Mouse (Mus musculus) skeletal muscle tissue, adult 2 months (tissue): ENCODE measurements around the gene Dnah5.

Experiments used
- DNase-seq: peaks from one replicate; pipeline ENCODE4 v3.0.0-alpha.2; 2012; ENCODE audit warnings: low read depth, low spot score

The Dnah5 gene

DNA sequence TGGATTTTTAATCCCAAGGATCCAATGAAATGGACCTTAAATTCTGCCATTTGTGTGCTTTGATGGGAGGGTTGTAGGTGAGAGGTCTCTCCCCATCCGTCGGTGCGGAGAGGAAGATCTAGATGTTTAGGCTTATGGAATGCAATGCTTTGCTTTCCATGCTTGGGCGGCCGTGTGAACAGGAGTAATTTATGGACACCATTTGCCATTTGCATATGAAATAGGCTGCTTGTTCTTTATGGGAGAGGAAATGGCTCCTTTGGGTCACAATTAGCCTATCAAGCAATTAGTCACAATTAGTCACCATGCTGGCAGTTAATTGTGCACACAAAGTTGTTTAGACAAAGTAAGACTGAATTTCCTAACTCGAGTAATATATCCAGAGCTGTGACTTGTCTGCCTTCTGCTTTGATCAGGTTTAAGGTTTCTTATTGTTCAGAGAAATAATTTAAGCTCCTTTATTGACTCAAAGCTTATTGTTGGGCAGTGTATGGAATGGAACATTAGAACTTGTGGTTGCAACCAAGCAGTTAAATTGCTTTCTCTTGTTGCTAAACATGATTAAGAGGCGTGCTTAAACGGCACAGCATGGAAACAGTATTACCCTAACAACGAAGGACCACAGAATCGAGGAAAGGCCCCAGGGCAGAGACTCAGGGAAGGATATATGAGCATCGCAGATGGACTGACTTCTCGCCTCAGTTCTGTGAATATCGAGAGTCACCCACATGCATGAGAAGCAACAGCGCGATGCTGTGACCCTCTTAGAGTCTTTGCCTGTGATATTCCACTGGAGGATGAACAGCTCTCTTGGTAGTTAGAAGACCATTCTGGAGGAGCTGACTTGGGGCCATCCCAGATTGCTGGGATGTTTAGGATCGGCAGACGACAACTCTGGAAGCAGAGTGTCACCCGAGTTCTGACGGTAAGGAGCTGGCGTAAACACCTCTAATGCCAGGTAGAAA lies at the start of gene Dnah5:
Dnah5 (plus strand) TSS at position 642 of the 965 bp plus-strand sequence.
- DNase-seq: no peak

DNA sequence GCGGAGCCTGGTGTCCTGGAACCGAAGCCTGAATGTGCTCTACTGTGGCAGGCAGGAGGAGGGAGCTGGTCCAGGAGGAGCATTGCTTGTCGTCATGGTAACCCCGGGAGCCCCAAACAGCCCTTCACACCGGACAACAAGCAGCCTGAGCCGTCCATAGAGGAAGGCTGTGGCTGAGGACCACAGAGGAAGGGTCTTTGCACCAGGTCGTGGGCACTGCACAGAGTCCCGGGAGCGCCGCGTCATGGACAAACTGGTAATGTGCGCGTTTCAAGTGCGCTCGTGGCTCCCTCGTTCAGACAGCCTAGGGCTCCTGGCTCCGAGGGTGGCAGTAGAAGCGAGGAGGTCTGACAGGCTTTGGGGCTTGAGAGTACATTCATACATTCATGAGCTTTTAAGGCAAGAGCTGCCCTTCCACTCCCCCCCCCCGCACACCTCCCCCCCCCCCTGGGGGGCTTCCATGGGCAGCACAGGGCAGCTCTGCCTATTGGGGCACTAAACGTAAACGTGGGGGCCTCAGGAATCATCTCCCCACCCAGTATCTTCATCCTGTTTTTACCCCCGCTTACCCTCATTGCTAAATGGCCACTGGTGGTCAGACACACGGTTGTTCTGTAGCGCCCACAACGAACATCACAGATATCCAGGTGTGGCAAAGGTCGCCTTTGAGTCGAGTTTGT lies 48.6 kb upstream of the Dnah5 start:
- no peak for DNase-seq

DNA sequence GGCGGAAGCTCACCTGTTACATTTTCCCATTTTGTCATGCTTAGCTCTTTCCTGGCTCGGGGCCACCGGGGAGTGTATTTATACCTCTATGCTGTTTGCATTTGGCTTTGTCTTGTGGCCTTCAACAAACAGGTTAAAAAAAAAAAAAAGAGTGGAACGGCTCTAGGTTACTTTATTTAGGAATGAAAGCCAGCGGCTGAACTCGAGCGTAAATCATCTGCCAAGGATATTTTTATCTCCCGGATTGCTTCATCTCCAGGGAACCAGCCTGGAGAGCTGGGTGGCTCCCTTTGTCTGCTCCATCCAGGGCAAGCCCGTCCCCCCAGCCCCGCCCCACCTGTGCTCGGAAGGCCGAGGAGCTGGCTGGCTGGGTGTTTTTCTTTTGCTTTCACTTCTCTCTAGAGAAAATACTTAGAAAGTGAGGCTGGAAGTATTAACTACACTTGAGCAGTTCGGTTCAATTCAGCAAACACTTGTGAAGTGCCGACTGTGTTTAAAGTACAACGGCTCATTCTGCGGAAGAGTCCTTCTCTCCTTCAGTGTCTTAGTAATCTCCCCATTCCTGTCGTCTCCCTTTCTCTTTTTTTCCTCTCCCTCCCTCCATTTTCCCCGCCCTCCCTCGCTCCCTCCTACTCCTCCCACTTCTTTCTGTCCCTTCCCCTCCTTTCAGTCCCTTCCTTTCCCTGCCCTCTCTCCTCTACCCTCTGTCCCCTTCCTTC lies 44.6 kb upstream of the Dnah5 start:
- DNase-seq: peak; percentile 52

DNA sequence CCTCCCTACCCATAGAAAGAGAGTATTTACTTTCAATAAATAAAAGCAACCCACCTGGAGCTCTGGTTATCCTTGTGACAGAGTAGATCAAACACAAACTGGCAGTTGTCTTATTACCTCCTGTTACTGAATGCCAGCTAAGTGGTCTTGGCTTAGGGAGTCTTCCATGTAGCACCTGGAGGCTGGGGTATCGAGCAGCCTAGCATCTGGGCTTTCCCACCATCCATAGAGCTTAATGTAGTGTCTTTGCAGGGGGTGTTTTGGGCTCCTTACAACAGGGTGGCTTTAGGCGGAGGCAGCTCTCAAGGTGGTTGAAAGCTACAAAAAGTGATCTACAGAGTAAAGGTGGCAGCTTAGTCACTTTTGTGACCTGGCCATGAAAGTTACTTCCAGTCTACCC lies 41.3 kb upstream of the Dnah5 start:
- no peak for DNase-seq

GRCm38 (mm10) chr15:28165234-28165633 lies 38.3 kb upstream of the Dnah5 start:
- no peak for DNase-seq

DNA sequence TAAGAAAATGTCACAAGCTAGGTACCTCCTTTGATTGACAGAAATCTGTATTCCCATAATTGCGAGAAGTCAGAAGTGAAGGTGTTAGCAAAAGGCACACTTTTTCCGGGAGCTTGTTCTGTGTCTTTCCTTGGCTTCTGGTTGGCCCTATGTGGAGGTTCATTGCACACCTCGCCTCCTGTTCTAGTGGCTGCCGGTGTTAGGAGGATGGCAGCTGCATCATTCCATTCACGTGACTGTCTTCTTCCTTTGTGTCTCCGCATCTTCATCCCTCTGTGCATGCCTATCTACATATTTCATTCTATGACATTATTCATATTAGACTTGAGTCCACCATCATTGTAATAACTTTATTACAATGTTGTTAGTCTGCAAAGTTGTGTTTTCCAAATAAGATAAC lies 37.5 kb upstream of the Dnah5 start:
- no peak for DNase-seq

DNA sequence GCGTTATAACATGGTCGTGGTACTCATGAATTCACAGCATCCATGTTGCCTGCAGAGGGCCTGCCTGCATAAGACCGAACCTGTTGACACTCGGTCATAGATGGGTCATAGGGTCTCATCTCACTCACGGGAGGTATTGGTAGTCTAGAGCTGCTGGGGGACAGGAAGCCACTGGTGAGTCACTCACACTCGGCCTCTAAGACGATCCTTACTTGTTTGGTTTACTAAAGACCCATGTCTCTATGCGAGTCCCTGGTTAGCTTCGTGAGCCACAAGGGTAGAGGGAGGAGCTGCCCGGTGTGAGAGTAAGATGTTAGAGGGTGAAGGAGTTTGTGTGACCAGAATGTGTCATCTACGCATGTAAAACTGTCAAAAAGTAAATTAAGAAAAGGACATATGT lies 24.6 kb upstream of the Dnah5 start:
- no peak for DNase-seq

DNA sequence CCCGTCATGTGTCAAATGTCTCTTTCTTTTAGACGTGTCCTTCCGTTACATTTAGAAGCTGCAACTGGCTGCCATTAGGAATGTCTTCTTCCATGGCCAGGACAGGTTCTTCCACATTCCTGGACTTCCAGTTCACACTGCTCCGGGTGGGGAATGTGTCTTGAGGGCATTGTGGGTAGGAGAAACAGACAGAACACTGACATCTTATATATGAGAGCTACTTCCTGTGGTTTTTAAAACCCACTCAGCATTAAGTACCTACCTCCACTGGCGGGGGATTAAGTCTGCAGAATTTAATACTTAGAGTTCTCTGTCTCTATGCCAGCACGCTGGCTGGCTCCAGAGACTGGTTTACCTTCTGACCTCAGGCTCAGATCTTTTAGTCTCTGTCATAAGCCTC lies 24.0 kb upstream of the Dnah5 start:
- no peak for DNase-seq

DNA sequence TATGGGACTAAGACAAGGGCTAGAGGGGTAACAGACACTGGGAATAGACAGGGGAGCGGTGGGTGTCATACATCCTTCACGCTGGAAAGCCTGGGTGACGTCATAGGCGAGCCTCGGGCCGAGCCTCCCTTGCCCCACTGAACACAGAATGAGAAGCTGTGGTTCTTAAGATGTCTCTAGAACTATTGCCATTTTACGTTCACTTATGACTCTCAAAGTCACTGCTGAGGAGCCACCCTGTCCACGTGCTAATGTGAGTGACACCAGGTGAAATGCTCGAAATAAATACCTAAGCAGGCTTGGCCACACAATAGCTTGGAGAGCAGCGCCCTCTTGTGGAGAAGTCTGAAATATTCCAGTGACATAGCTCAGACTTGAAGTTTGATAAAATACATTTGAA lies 21.7 kb upstream of the Dnah5 start:
- peak; percentile 47 for DNase-seq

- no peak for DNase-seq
These were observed 21.0 kb upstream of the Dnah5 start for GRCm38 (mm10) chr15:28182567-28182966.

- DNase-seq: peak; percentile 10
These were observed 15.8 kb upstream of the Dnah5 start for GRCm38 (mm10) chr15:28187472-28188360.

GRCm38 (mm10) chr15:28188361-28189011 lies 15.1 kb upstream of the Dnah5 start:
- DNase-seq: no peak

- DNase-seq: no peak
These were observed 13.9 kb upstream of the Dnah5 start for GRCm38 (mm10) chr15:28189668-28190067.

DNA sequence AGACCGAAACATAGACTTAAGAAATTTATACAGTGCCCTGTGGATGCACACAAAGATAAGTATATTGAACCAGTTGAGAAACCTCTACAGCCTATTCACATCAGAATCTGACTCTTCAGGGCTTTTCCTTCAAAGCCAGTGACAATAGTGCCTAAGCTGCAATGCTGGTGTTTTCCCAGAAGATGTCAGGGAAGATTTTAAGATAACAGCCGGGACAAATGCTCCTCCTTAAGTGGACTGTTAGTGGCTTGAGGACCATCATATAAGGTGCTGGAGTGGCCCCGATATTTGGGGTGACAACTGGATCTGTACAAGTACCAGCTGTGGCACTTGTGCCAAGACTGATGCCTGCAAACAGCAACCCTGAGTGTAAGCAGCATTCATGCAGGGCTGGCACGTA lies 4.9 kb upstream of the Dnah5 start:
- DNase-seq: no peak

GRCm38 (mm10) chr15:28204626-28205025 lies 1.1 kb downstream of the Dnah5 start:
- DNase-seq: no peak

GRCm38 (mm10) chr15:28207545-28207944 lies 4.0 kb downstream of the Dnah5 start:
- DNase-seq: no peak

DNA sequence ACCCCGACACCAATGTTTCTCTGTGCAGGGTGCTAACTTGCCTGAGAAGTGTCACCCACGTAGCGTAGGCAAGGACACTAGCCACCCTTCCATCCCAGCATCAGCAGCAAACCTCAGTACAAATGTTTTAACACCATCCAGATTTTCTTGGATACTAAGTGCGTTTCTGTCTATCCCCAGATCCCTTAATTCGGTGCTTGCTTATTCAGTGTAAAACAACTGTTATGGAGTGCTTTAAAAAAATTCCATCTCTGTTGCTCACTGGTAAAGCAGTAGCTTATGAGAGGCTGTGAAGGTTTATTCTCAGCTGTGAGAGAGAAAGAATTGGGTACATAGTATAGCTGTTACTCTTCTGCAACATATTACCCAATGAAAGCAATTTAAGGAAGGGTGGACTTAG lies 9.5 kb downstream of the Dnah5 start:
- no peak for DNase-seq

DNA sequence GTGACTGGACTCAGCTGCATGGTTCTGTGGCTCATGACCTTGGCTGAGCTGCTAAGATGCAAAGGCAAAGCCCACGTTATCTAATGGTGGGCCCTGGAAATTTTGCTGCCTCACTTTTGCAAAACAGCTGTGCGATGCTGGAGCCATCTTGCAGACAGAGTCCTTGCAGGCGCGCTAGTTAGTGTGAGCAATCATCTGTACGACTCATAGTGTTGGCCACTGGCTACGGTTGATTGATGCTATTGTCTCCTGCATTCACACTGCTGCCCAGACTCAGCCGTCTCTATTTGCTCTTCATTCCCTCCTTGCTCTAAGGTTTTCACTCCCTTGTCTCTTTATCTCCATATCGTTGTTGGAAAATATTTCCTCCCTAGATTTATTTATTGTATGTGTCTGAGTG lies 12.8 kb downstream of the Dnah5 start:
- DNase-seq: no peak

DNA sequence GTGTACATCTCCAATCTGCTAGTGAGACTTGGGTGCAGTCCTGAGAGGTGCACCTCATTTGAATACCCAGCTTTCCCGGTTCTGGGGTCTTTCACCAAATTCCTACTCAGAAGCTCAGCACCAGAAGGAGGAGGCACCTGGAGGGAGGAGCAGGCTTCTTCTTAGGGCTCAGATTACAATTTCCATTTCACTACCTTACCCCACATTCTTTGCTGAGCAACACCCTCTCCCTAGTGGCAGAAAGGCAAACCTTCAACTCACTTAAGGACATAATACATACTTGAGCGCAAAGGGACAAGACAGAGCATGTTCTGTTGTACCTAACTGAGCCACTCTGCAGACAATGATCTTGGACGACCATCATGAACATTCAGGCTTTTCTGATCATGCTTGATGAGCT lies 23.8 kb downstream of the Dnah5 start:
- DNase-seq: no peak

DNA sequence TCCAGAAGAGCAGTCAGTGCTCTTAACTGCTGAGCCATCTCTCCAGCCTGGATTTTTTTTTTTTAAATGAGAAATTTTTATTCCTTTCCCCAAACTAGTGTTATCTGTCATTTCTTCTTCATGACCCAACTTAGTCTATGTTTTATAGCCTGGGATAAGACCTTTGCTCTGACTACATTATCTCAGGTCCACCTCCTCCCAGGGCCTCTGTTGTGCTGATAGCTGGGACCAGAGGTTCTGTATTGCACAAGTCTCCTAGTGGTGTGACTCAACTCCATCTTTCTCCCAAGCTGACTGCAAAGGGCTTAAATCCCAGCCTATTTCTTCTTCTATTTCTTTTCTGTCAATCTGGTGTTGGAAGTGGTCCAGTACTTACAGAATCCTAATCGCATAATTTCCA lies 56.7 kb downstream of the Dnah5 start:
- no peak for DNase-seq

DNA sequence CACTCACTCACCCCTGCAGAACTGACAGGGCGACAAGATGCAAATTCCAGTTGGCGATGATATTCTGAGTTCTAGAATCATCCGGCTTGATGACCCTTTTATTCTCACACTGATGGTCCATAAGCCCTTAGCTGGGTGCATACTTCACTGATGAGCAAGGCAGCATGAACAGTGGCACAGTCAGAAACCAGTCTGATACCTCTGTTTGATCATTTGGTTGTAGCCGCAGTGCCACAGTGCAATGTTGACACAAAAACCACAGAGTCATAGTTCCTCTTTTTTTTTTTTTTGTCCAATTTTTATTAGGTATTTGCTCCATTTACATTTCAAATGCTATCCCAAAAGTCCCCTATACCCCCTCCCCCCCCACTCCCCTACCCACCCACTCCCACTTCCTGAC lies 95.9 kb downstream of the Dnah5 start:
- DNase-seq: no peak
